Mouse (Mus musculus): ENCODE data around the gene Qrfp. TPM values are rescaled to one million over a fixed set of nuclear protein-coding genes. Genes with fewer than 3 reads are reported as not detected.

Qrfp gene
- polyA plus RNA-seq, 1 experiment from 2014 or later: 0.18 TPM

GRCm38 (mm10) chr2:31789215-31789614 lies 21.2 kb downstream of the Qrfp start:
- Histone ChIP-seq H3K4me1 (no peaks in the 10 kb centered on the region), H3K27me3 (no peaks in the 10 kb centered on the region), H3K9ac (no peak overlapping the region), H3K9me3 (no peaks in the 10 kb centered on the region), H3K4me2 (replicated peaks) (no peak overlapping the region), H3K27ac (no peak overlapping the region), H3K4me3 (no peak overlapping the region), H3K36me3 (peaks cover 97% of the 10 kb centered on the region)
- WGBS: 91% methylated on average over 2 of the region's 2 CpGs
- no peak for ATAC-seq (ENCODE audit: insufficient number of reproducible peaks, insufficient read depth, low FRiP score, low TSS enrichment)

- no peak overlapping the region for H3K9ac ChIP-seq
- H3K4me1 ChIP-seq: no peaks in the 10 kb centered on the region
- no peak overlapping the region for H3K27ac ChIP-seq
- no peak overlapping the region for H3K4me2 ChIP-seq (replicated peaks)
- no peaks in the 10 kb centered on the region for H3K27me3 ChIP-seq
- no peak overlapping the region for H3K4me3 ChIP-seq
- no peak for ATAC-seq (ENCODE audit: insufficient number of reproducible peaks, insufficient read depth, low FRiP score, low TSS enrichment)
- peaks cover 97% of the 10 kb centered on the region for H3K36me3 ChIP-seq
- WGBS: 76% methylated on average over 3 of the region's 3 CpGs
- no peaks in the 10 kb centered on the region for H3K9me3 ChIP-seq
Observed at GRCm38 (mm10) chr2:31788227-31788626, 22.2 kb downstream of the Qrfp start.

GRCm38 (mm10) chr2:31787029-31787428 lies 23.4 kb downstream of the Qrfp start:
- H3K4me2 ChIP-seq (replicated peaks): no peak overlapping the region
- WGBS: 22% methylated on average over 7 of the region's 7 CpGs
- no peaks in the 10 kb centered on the region for H3K4me1 ChIP-seq
- no peak overlapping the region for H3K4me3 ChIP-seq
- H3K36me3 ChIP-seq: peaks cover 96% of the 10 kb centered on the region
- no peak overlapping the region for H3K9ac ChIP-seq
- no peaks in the 10 kb centered on the region for H3K27me3 ChIP-seq
- H3K9me3 ChIP-seq: no peaks in the 10 kb centered on the region
- ATAC-seq (ENCODE audit: insufficient number of reproducible peaks, insufficient read depth, low FRiP score, low TSS enrichment): no peak
- H3K27ac ChIP-seq: no peak overlapping the region; the same call in 1 of the 2 replicates

GRCm38 (mm10) chr2:31785074-31785473 lies 25.3 kb downstream of the Qrfp start:
- H3K4me1 ChIP-seq: no peaks in the 10 kb centered on the region
- H3K36me3 ChIP-seq: peaks cover 96% of the 10 kb centered on the region
- no peak overlapping the region for H3K4me2 ChIP-seq (replicated peaks)
- H3K4me3 ChIP-seq: no peak overlapping the region
- H3K27ac ChIP-seq: no peak overlapping the region
- H3K27me3 ChIP-seq: no peaks in the 10 kb centered on the region
- no peaks in the 10 kb centered on the region for H3K9me3 ChIP-seq
- ATAC-seq (ENCODE audit: insufficient number of reproducible peaks, insufficient read depth, low FRiP score, low TSS enrichment): no peak; the same call in 1 of the 2 replicates
- 43% methylated on average over 9 of the region's 9 CpGs for WGBS
- no peak overlapping the region for H3K9ac ChIP-seq

- H3K9ac ChIP-seq: no peak overlapping the region
- WGBS: 63% methylated on average over 8 of the region's 8 CpGs
- no peaks in the 10 kb centered on the region for H3K4me1 ChIP-seq
- H3K4me2 ChIP-seq (replicated peaks): no peak overlapping the region
- H3K27ac ChIP-seq: no peak overlapping the region
- H3K4me3 ChIP-seq: no peak overlapping the region
- no peak for ATAC-seq (ENCODE audit: insufficient number of reproducible peaks, insufficient read depth, low FRiP score, low TSS enrichment)
- no peaks in the 10 kb centered on the region for H3K27me3 ChIP-seq
- H3K36me3 ChIP-seq: peaks cover 96% of the 10 kb centered on the region
- H3K9me3 ChIP-seq: no peaks in the 10 kb centered on the region
Observed at GRCm38 (mm10) chr2:31782958-31783602, 27.3 kb downstream of the Qrfp start.

GRCm38 (mm10) chr2:31779258-31779657 lies 31.1 kb downstream of the Qrfp start:
- Histone ChIP-seq H3K4me3 (no peak overlapping the region), H3K36me3 (peaks cover 71% of the 10 kb centered on the region), H3K9me3 (no peaks in the 10 kb centered on the region), H3K27ac (no peak overlapping the region), H3K9ac (no peak overlapping the region), H3K4me1 (no peaks in the 10 kb centered on the region), H3K27me3 (no peaks in the 10 kb centered on the region), H3K4me2 (replicated peaks) (no peak overlapping the region)
- ATAC-seq (ENCODE audit: insufficient number of reproducible peaks, insufficient read depth, low FRiP score, low TSS enrichment): no peak
- WGBS: 86% methylated on average over 2 of the region's 2 CpGs

- H3K36me3 ChIP-seq: peaks cover 52% of the 10 kb centered on the region
- no peak overlapping the region for H3K4me3 ChIP-seq
- no peak for ATAC-seq (ENCODE audit: insufficient number of reproducible peaks, insufficient read depth, low FRiP score, low TSS enrichment)
- H3K4me2 ChIP-seq (replicated peaks): no peak overlapping the region
- no peaks in the 10 kb centered on the region for H3K9me3 ChIP-seq
- peaks cover 9% of the 10 kb centered on the region for H3K4me1 ChIP-seq
- H3K27me3 ChIP-seq: no peaks in the 10 kb centered on the region
- H3K9ac ChIP-seq: no peak overlapping the region
- WGBS: 98% methylated on average over 3 of the region's 3 CpGs
- no peak overlapping the region for H3K27ac ChIP-seq
Observed at GRCm38 (mm10) chr2:31776479-31776878, 33.9 kb downstream of the Qrfp start.

GRCm38 (mm10) chr2:31770781-31771441 lies 39.5 kb downstream of the Qrfp start:
- 8% methylated on average over 7 of the region's 7 CpGs for WGBS
- Histone ChIP-seq H3K4me1 (peaks cover 59% of the 10 kb centered on the region), H3K36me3 (0 out of 2 replicates have a peak, but pooled peaks cover 14% of the 10 kb centered on the region), H3K27ac (peak overlapping the region; percentile 83), H3K27me3 (no peaks in the 10 kb centered on the region), H3K4me2 (replicated peaks) (peak overlapping the region; percentile 29), H3K4me3 (no peak overlapping the region), H3K9ac (no peak overlapping the region; the same call in 1 of the 2 replicates), H3K9me3 (no peaks in the 10 kb centered on the region)
- ATAC-seq (ENCODE audit: insufficient number of reproducible peaks, insufficient read depth, low FRiP score, low TSS enrichment): peak; percentile 74

- no peaks in the 10 kb centered on the region for H3K9me3 ChIP-seq
- 23% methylated on average over 6 of the region's 6 CpGs for WGBS
- H3K4me3 ChIP-seq: no peak overlapping the region
- H3K36me3 ChIP-seq: 0 out of 2 replicates have a peak, but pooled peaks cover 12% of the 10 kb centered on the region
- H3K4me1 ChIP-seq: peaks cover 68% of the 10 kb centered on the region
- H3K9ac ChIP-seq: no peak overlapping the region
- peak overlapping the region; percentile 83 for H3K27ac ChIP-seq
- H3K4me2 ChIP-seq (replicated peaks): no peak overlapping the region; the same call in 1 of the 2 replicates
- H3K27me3 ChIP-seq: no peaks in the 10 kb centered on the region
- ATAC-seq (ENCODE audit: insufficient number of reproducible peaks, insufficient read depth, low FRiP score, low TSS enrichment): no peak
Observed at GRCm38 (mm10) chr2:31769631-31770111, 40.7 kb downstream of the Qrfp start.

- Histone ChIP-seq H3K27me3 (no peaks in the 10 kb centered on the region), H3K4me2 (replicated peaks) (peak overlapping the region; percentile 17; the same call in 1 of the 2 replicates), H3K4me1 (peaks cover 68% of the 10 kb centered on the region), H3K27ac (peak overlapping the region; percentile 83), H3K36me3 (0 out of 2 replicates have a peak, but pooled peaks cover 7% of the 10 kb centered on the region), H3K9ac (no peak overlapping the region; the same call in 1 of the 2 replicates), H3K4me3 (no peak overlapping the region), H3K9me3 (no peaks in the 10 kb centered on the region)
- ATAC-seq (ENCODE audit: insufficient number of reproducible peaks, insufficient read depth, low FRiP score, low TSS enrichment): no peak
- 30% methylated on average over 4 of the region's 4 CpGs for WGBS
Observed at GRCm38 (mm10) chr2:31769115-31769514, 41.3 kb downstream of the Qrfp start.

GRCm38 (mm10) chr2:31767815-31768214 lies 42.6 kb downstream of the Qrfp start:
- no peak overlapping the region for H3K27ac ChIP-seq
- no peaks in the 10 kb centered on the region for H3K36me3 ChIP-seq
- no peak for ATAC-seq (ENCODE audit: insufficient number of reproducible peaks, insufficient read depth, low FRiP score, low TSS enrichment)
- no peak overlapping the region for H3K9ac ChIP-seq
- H3K4me3 ChIP-seq: no peak overlapping the region
- H3K4me1 ChIP-seq: peaks cover 77% of the 10 kb centered on the region
- no peaks in the 10 kb centered on the region for H3K9me3 ChIP-seq
- H3K27me3 ChIP-seq: no peaks in the 10 kb centered on the region
- 68% methylated on average over 4 of the region's 4 CpGs for WGBS
- H3K4me2 ChIP-seq (replicated peaks): no peak overlapping the region

GRCm38 (mm10) chr2:31767104-31767503 lies 43.3 kb downstream of the Qrfp start:
- Histone ChIP-seq H3K4me1 (peaks cover 82% of the 10 kb centered on the region), H3K36me3 (no peaks in the 10 kb centered on the region), H3K27ac (no peak overlapping the region), H3K9ac (no peak overlapping the region), H3K4me3 (no peak overlapping the region), H3K4me2 (replicated peaks) (no peak overlapping the region), H3K27me3 (no peaks in the 10 kb centered on the region), H3K9me3 (no peaks in the 10 kb centered on the region)
- peak; percentile 67; the same call in 1 of the 2 replicates for ATAC-seq (ENCODE audit: insufficient number of reproducible peaks, insufficient read depth, low FRiP score, low TSS enrichment)
- 95% methylated on average over 6 of the region's 6 CpGs for WGBS
